Mouse (Mus musculus) neural tube, embryonic 11.5 days (tissue): ENCODE measurements around the gene Rab39. TPM values are rescaled to one million over a fixed set of nuclear protein-coding genes. Genes with fewer than 3 reads are reported as not detected.

ENCODE experiments used
- ATAC-seq: fragments of 200-750 bp; cut with Nextera tagmentation; 2 replicates; pipeline ENCODE4 v1.8.0; 2017; ENCODE audit warnings: moderate number of reproducible peaks, mild to moderate bottlenecking, moderate TSS enrichment, moderate library complexity; ENCODE audit not compliant: insufficient read depth, low FRiP score, low TSS enrichment
- DNase-seq: peaks from one replicate; pipeline ENCODE4 v3.0.0-alpha.2; 2015; ENCODE audit warnings: low spot score
- H3K27ac ChIP-seq: fragments of 300-500 bp; sonication (generic); 2 replicates; pipeline ENCODE4 v1.5.1; 2014; ENCODE audit warnings: low read depth, mild to moderate bottlenecking, low read length
- H3K27me3 ChIP-seq: fragments of 300-500 bp; sonication (generic); 2 replicates; pipeline ENCODE4 v1.6.1; 2014; ENCODE audit warnings: mild to moderate bottlenecking, low read length, mixed read lengths; ENCODE audit not compliant: control insufficient read depth, insufficient read depth
- H3K36me3 ChIP-seq: fragments of 300-500 bp; sonication (generic); 2 replicates; pipeline ENCODE4 v1.6.1; 2014; ENCODE audit warnings: mild to moderate bottlenecking, low read length, moderate library complexity, mixed read lengths; ENCODE audit not compliant: control insufficient read depth, insufficient read depth
- H3K4me1 ChIP-seq: fragments of 300-500 bp; sonication (generic); 2 replicates; pipeline ENCODE4 v1.6.1; 2014; ENCODE audit warnings: low read length, mixed read lengths; ENCODE audit not compliant: control insufficient read depth, insufficient read depth
- H3K4me2 ChIP-seq: fragments of 300-500 bp; sonication (generic); 2 replicates; pipeline ENCODE4 v1.6.1; 2014; ENCODE audit warnings: low read depth, mild to moderate bottlenecking, moderate library complexity
- H3K4me3 ChIP-seq: fragments of 300-500 bp; sonication (generic); 2 replicates; pipeline ENCODE4 v1.5.1; 2014; ENCODE audit warnings: low read depth, low read length
- H3K9ac ChIP-seq: fragments of 300-500 bp; sonication (generic); 2 replicates; pipeline ENCODE4 v1.6.1; 2014; ENCODE audit warnings: mild to moderate bottlenecking, low read length
- H3K9me3 ChIP-seq: fragments of 300-500 bp; sonication (generic); 2 replicates; pipeline ENCODE4 v1.6.1; 2016; ENCODE audit warnings: low read length; ENCODE audit not compliant: control insufficient read depth
- WGBS: fragments of 180-500 bp; shearing (Covaris S2); extraction: QIAGEN DNeasy Blood & Tissue Kit; methylation state at CpG from one replicate; pipeline ENCODE4 v1.1.7; 2014; 5-methylcytosine and 5-hydroxymethylcytosine counted together
- polyA plus RNA-seq: library from polyadenylated mRNA; unstranded; fragments of >200 nt; fragmentation: Nextera tagmentation; extraction: Ambion mirVana; gene quantifications from 2 replicates; pipeline ENCODE4 v1.2.1, GENCODE M21; 2014

Gene Rab39
- polyA plus RNA-seq: 5.1 and 6.0 TPM in 2 replicates

- under 1% methylated on average over 44 of the region's 49 CpGs for WGBS
- H3K27me3 ChIP-seq: no peaks in the 10 kb centered on the region
- ATAC-seq (peak; percentile 96), DNase-seq (peak; percentile 94)
- H3K27ac ChIP-seq: 0 out of 2 replicates have a peak within 1 kb of the TSS, but pooled peaks have one; percentile 2
- H3K4me2 ChIP-seq: peak within 1 kb of the TSS; percentile 77
- H3K4me3 ChIP-seq: peak within 1 kb of the TSS; percentile 48
- peak within 1 kb of the TSS; percentile 60 for H3K9ac ChIP-seq
- no peaks in the 10 kb centered on the region for H3K4me1 ChIP-seq
- no peaks in the 10 kb centered on the region for H3K36me3 ChIP-seq
- no peaks in the 10 kb centered on the region for H3K9me3 ChIP-seq
These were observed at the start of gene Rab39 for GRCm38 (mm10) chr9:53705992-53706696. Gene Rab39 (minus strand): TSS chr9:53706232.

DNA sequence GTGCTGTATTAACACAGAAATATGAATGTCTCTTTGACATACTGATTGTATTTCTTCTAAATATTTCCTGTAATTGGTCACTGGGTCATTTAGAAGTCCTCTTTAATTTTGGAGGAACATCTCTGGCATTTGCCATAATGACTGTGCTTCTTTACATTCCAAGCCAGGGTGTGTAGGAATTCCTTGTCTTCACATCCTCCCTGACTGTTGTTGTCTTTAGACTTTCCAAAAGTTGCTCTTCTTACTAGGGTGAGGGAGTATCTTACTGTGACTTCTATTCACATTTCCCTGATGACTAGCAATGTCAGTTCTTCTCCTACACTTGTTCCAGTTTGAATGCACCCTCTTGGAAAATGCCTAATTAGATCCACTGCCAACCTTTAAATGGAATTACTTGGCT is 48.8 kb upstream of the Rab39 start:
- no peaks in the 10 kb centered on the region for H3K36me3 ChIP-seq
- H3K9me3 ChIP-seq: no peaks in the 10 kb centered on the region
- no peak overlapping the region for H3K4me3 ChIP-seq
- no peak overlapping the region for H3K27ac ChIP-seq
- DNase-seq: no peak
- no peaks in the 10 kb centered on the region for H3K27me3 ChIP-seq
- H3K9ac ChIP-seq: no peak overlapping the region
- H3K4me1 ChIP-seq: no peaks in the 10 kb centered on the region
- H3K4me2 ChIP-seq: no peak overlapping the region
- no peak for ATAC-seq

GRCm38 (mm10) chr9:53750899-53751298 is 44.9 kb upstream of the Rab39 start:
- Histone ChIP-seq H3K27me3 (no peaks in the 10 kb centered on the region), H3K9ac (no peak overlapping the region), H3K4me2 (no peak overlapping the region), H3K36me3 (no peaks in the 10 kb centered on the region), H3K4me3 (no peak overlapping the region), H3K9me3 (no peaks in the 10 kb centered on the region), H3K4me1 (no peaks in the 10 kb centered on the region), H3K27ac (no peak overlapping the region)
- 42% methylated on average over 5 of the region's 5 CpGs for WGBS
- DNase-seq (no peak), ATAC-seq (no peak)

- H3K9me3 ChIP-seq: no peaks in the 10 kb centered on the region
- WGBS: 86% methylated on average over 13 of the region's 13 CpGs
- DNase-seq: no peak
- no peak overlapping the region for H3K4me2 ChIP-seq
- no peaks in the 10 kb centered on the region for H3K4me1 ChIP-seq
- no peak overlapping the region for H3K4me3 ChIP-seq
- no peak overlapping the region for H3K9ac ChIP-seq
- H3K27me3 ChIP-seq: no peaks in the 10 kb centered on the region
- no peak overlapping the region for H3K27ac ChIP-seq
- ATAC-seq: no peak
- no peaks in the 10 kb centered on the region for H3K36me3 ChIP-seq
These were observed 44.4 kb upstream of the Rab39 start for GRCm38 (mm10) chr9:53750411-53750810.

DNA sequence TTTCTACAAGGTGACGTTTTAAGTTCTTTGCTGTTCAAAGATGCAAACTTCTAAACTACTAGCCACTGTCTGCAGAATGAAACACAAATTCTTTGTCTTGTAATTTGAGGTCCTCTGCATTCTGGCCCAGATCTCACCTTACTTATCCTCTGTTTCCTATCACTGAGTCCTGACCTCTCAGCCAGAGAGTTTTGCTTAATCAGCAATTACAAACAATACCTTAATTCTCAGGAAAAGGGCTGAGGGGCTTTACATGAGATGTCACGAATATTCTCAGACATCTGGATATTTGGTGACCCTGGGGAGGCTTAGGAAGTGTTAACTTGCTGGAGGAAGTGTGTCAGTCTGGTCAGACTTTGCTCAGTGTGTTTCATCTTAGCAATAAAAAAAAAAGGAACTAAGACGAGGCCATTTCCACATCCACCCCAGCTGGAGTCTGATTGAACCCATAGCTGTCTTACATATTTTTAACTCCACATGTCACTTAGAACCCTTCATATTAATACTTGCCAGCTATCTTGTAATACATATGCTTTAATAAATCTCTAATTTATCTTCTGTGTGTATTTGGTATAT is 34.9 kb upstream of the Rab39 start:
- ATAC-seq (no peak), DNase-seq (no peak)
- H3K27me3 ChIP-seq: no peaks in the 10 kb centered on the region
- no peaks in the 10 kb centered on the region for H3K9me3 ChIP-seq
- no peaks in the 10 kb centered on the region for H3K4me1 ChIP-seq
- WGBS: 60% methylated on average over 3 of the region's 3 CpGs
- no peak overlapping the region for H3K4me2 ChIP-seq
- no peak overlapping the region for H3K27ac ChIP-seq
- H3K4me3 ChIP-seq: no peak overlapping the region
- no peak overlapping the region for H3K9ac ChIP-seq
- H3K36me3 ChIP-seq: no peaks in the 10 kb centered on the region

GRCm38 (mm10) chr9:53705491-53705991 is 491 bp downstream of the Rab39 start:
- Histone ChIP-seq H3K27me3 (no peaks in the 10 kb centered on the region), H3K27ac (0 out of 2 replicates have a peak overlapping the region, but pooled peaks have one; percentile 2)
- no peak for DNase-seq

GRCm38 (mm10) chr9:53702991-53703390 is 3.0 kb downstream of the Rab39 start:
- ATAC-seq: no peak
- H3K27ac ChIP-seq: no peak overlapping the region
- H3K4me2 ChIP-seq: no peak overlapping the region
- no peak overlapping the region for H3K9ac ChIP-seq
- no peak overlapping the region for H3K4me3 ChIP-seq
- H3K36me3 ChIP-seq: no peaks in the 10 kb centered on the region
- no peaks in the 10 kb centered on the region for H3K4me1 ChIP-seq
- 81% methylated on average over 1 of the region's 1 CpGs for WGBS
- H3K27me3 ChIP-seq: no peaks in the 10 kb centered on the region
- H3K9me3 ChIP-seq: no peaks in the 10 kb centered on the region
- DNase-seq: no peak

More at GRCm38 (mm10) chr9:53705491-53705991, 491 bp downstream of the Rab39 start:
- no peaks in the 10 kb centered on the region for H3K36me3 ChIP-seq
- ATAC-seq: peak; percentile 62
- WGBS: under 1% methylated on average over 24 of the region's 28 CpGs
- peak overlapping the region; percentile 77 for H3K4me2 ChIP-seq
- no peaks in the 10 kb centered on the region for H3K4me1 ChIP-seq
- H3K9me3 ChIP-seq: no peaks in the 10 kb centered on the region
- peak overlapping the region; percentile 48 for H3K4me3 ChIP-seq
- H3K9ac ChIP-seq: peak overlapping the region; percentile 60

- no peak for DNase-seq
- no peak overlapping the region for H3K9ac ChIP-seq
- H3K27ac ChIP-seq: no peak overlapping the region
- no peak overlapping the region for H3K4me3 ChIP-seq
- no peaks in the 10 kb centered on the region for H3K36me3 ChIP-seq
- no peak for ATAC-seq
- no peaks in the 10 kb centered on the region for H3K4me1 ChIP-seq
- H3K4me2 ChIP-seq: no peak overlapping the region
- no peaks in the 10 kb centered on the region for H3K27me3 ChIP-seq
- WGBS: 70% methylated on average over 4 of the region's 4 CpGs
- H3K9me3 ChIP-seq: no peaks in the 10 kb centered on the region
These were observed 5.5 kb downstream of the Rab39 start for GRCm38 (mm10) chr9:53700496-53700895.

DNA sequence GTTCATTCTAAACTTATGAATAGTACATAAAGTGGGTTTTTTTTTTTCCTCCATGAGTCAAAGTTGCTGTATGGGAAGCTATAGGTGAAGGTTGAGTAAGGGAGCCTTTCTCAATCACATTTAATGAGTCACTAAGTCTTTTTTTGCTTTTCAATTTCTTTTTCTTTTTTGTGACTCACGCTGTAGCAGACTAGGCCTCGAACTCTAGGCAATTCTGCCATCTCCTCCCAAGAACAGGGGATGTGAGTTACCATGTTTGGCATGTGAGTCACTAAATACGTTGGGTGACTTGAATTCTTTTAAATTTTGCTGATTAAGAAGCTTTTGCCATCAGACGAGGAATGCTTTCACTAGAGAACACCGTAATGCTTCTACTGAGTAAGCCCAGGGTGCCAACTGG is 10.2 kb downstream of the Rab39 start:
- Histone ChIP-seq H3K4me3 (no peak overlapping the region), H3K27me3 (no peaks in the 10 kb centered on the region), H3K9me3 (no peaks in the 10 kb centered on the region), H3K9ac (no peak overlapping the region), H3K4me1 (no peaks in the 10 kb centered on the region), H3K4me2 (no peak overlapping the region), H3K36me3 (no peaks in the 10 kb centered on the region), H3K27ac (no peak overlapping the region)
- ATAC-seq: no peak
- DNase-seq: no peak
- WGBS: 83% methylated on average over 5 of the region's 5 CpGs
